Mouse (Mus musculus): ENCODE measurements at regions not wholly inside any gene's neighbourhood (a gene's known extent, or its start where the extent isn't known, plus 50 kb on each side); places are given as distances from the start of the nearest gene placed in this dataset.

- WGBS = 27% methylated on average over 8 of the region's 8 CpGs
- no peak for TF ChIP-seq POLR2A (IDR thresholded peaks at IDR 0.05; ENCODE audit: borderline replicate concordance, extremely low read depth, insufficient read depth, insufficient read length)
- Histone ChIP-seq H3K4me2 (replicated peaks; ENCODE audit: low read depth, low read length, severe bottlenecking) (no peak overlapping the region; the same call in 1 of the 2 replicates), H3K27ac (replicated peaks; ENCODE audit: low read depth, low read length) (no peak overlapping the region), H3K4me1 (ENCODE audit: control insufficient read depth, insufficient read depth, low read length) (peaks cover 7% of the 10 kb centered on the region; the same call in 1 of the 2 replicates), H3K27me3 (ENCODE audit: control insufficient read depth, insufficient read depth, low read length) (no peaks in the 10 kb centered on the region), H3K9ac (ENCODE audit: low read depth, low read length, severe bottlenecking) (no peak overlapping the region), H3K36me3 (ENCODE audit: control insufficient read depth, insufficient read depth, low read length) (no peaks in the 10 kb centered on the region), H3K4me3 (replicated peaks; ENCODE audit: low read length) (no peak overlapping the region), H3K9me3 (ENCODE audit: control insufficient read depth, low read length) (no peaks in the 10 kb centered on the region)
- ATAC-seq (ENCODE audit: low FRiP score, low read depth) (peak; percentile 26; the same call in 1 of the 2 replicates), DNase-seq (ENCODE audit: low spot score) (peak; percentile 29)
Observed at GRCm38 (mm10) chr14:105417458-105417960, 159.1 kb downstream of the Ndfip2 start.

DNA sequence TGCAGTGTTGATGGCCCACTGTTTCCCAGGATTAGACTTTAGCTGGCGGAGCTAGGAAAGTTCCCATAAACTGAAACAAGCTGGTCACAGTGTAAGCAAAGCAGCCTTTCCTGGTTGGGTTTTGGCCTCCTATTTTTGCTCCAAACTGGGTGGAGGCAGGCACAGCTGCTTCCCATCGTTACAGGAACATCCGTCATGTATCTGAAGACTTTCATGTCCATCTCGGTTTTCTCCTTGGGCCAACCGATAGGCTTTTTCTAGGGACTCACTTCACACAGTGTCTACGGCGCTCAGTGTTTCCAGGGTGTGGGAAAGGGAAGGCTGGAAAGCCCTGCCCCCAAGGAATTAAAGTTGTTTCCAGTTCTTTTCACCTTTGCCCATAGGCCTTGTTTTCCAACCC, 158.6 kb downstream of the Ndfip2 start:
- 35% methylated on average over 7 of the region's 7 CpGs for WGBS
- Histone ChIP-seq H3K9me3 (ENCODE audit: control insufficient read depth, low read length) (no peaks in the 10 kb centered on the region), H3K4me1 (ENCODE audit: control insufficient read depth, insufficient read depth, low read length) (peaks cover 7% of the 10 kb centered on the region; the same call in 1 of the 2 replicates), H3K27ac (replicated peaks; ENCODE audit: low read depth, low read length) (no peak overlapping the region), H3K36me3 (ENCODE audit: control insufficient read depth, insufficient read depth, low read length) (no peaks in the 10 kb centered on the region), H3K4me2 (replicated peaks; ENCODE audit: low read depth, low read length, severe bottlenecking) (no peak overlapping the region; the same call in 1 of the 2 replicates), H3K27me3 (ENCODE audit: control insufficient read depth, insufficient read depth, low read length) (no peaks in the 10 kb centered on the region), H3K9ac (ENCODE audit: low read depth, low read length, severe bottlenecking) (no peak overlapping the region), H3K4me3 (replicated peaks; ENCODE audit: low read length) (no peak overlapping the region)
- ATAC-seq (ENCODE audit: low FRiP score, low read depth) (no peak), DNase-seq (ENCODE audit: low spot score) (peak; percentile 14)
- TF ChIP-seq POLR2A (IDR thresholded peaks at IDR 0.05; ENCODE audit: borderline replicate concordance, extremely low read depth, insufficient read depth, insufficient read length) = no peak

GRCm38 (mm10) chr14:105404662-105405061, 146.3 kb downstream of the Ndfip2 start:
- no peaks in the 10 kb centered on the region for H3K9me3 ChIP-seq (ENCODE audit: control insufficient read depth, low read length)
- DNase-seq (ENCODE audit: low spot score) (no peak), ATAC-seq (ENCODE audit: low FRiP score, low read depth) (no peak)
- TF ChIP-seq POLR2A (IDR thresholded peaks at IDR 0.05; ENCODE audit: borderline replicate concordance, extremely low read depth, insufficient read depth, insufficient read length) = no peak
- H3K36me3 ChIP-seq (ENCODE audit: control insufficient read depth, insufficient read depth, low read length) = no peaks in the 10 kb centered on the region
- H3K9ac ChIP-seq (ENCODE audit: low read depth, low read length, severe bottlenecking) = no peak overlapping the region
- H3K27me3 ChIP-seq (ENCODE audit: control insufficient read depth, insufficient read depth, low read length) = no peaks in the 10 kb centered on the region
- no peak overlapping the region for H3K4me2 ChIP-seq (replicated peaks; ENCODE audit: low read depth, low read length, severe bottlenecking)
- WGBS = 74% methylated on average over 2 of the region's 2 CpGs
- no peaks in the 10 kb centered on the region for H3K4me1 ChIP-seq (ENCODE audit: control insufficient read depth, insufficient read depth, low read length)
- no peak overlapping the region for H3K4me3 ChIP-seq (replicated peaks; ENCODE audit: low read length)
- H3K27ac ChIP-seq (replicated peaks; ENCODE audit: low read depth, low read length) = no peak overlapping the region

GRCm38 (mm10) chr14:105404241-105404640, 145.9 kb downstream of the Ndfip2 start:
- DNase-seq (ENCODE audit: low spot score) = no peak
- ATAC-seq (ENCODE audit: low FRiP score, low read depth) = no peak
- TF ChIP-seq POLR2A (IDR thresholded peaks at IDR 0.05; ENCODE audit: borderline replicate concordance, extremely low read depth, insufficient read depth, insufficient read length) = no peak
- H3K9ac ChIP-seq (ENCODE audit: low read depth, low read length, severe bottlenecking) = no peak overlapping the region
- no peaks in the 10 kb centered on the region for H3K27me3 ChIP-seq (ENCODE audit: control insufficient read depth, insufficient read depth, low read length)
- 83% methylated on average over 6 of the region's 6 CpGs for WGBS
- H3K36me3 ChIP-seq (ENCODE audit: control insufficient read depth, insufficient read depth, low read length) = no peaks in the 10 kb centered on the region
- no peaks in the 10 kb centered on the region for H3K4me1 ChIP-seq (ENCODE audit: control insufficient read depth, insufficient read depth, low read length)
- no peak overlapping the region for H3K27ac ChIP-seq (replicated peaks; ENCODE audit: low read depth, low read length)
- no peaks in the 10 kb centered on the region for H3K9me3 ChIP-seq (ENCODE audit: control insufficient read depth, low read length)
- no peak overlapping the region for H3K4me3 ChIP-seq (replicated peaks; ENCODE audit: low read length)
- H3K4me2 ChIP-seq (replicated peaks; ENCODE audit: low read depth, low read length, severe bottlenecking) = no peak overlapping the region

GRCm38 (mm10) chr14:105403256-105403655, 144.9 kb downstream of the Ndfip2 start:
- Histone ChIP-seq H3K36me3 (ENCODE audit: control insufficient read depth, insufficient read depth, low read length) (no peaks in the 10 kb centered on the region), H3K4me1 (ENCODE audit: control insufficient read depth, insufficient read depth, low read length) (peaks cover 2% of the 10 kb centered on the region; the same call in 1 of the 2 replicates), H3K9ac (ENCODE audit: low read depth, low read length, severe bottlenecking) (no peak overlapping the region), H3K27me3 (ENCODE audit: control insufficient read depth, insufficient read depth, low read length) (no peaks in the 10 kb centered on the region), H3K9me3 (ENCODE audit: control insufficient read depth, low read length) (no peaks in the 10 kb centered on the region), H3K27ac (replicated peaks; ENCODE audit: low read depth, low read length) (no peak overlapping the region), H3K4me2 (replicated peaks; ENCODE audit: low read depth, low read length, severe bottlenecking) (no peak overlapping the region), H3K4me3 (replicated peaks; ENCODE audit: low read length) (no peak overlapping the region)
- no peak for TF ChIP-seq POLR2A (IDR thresholded peaks at IDR 0.05; ENCODE audit: borderline replicate concordance, extremely low read depth, insufficient read depth, insufficient read length)
- no peak for ATAC-seq (ENCODE audit: low FRiP score, low read depth)
- 84% methylated on average over 9 of the region's 9 CpGs for WGBS
- DNase-seq (ENCODE audit: low spot score) = no peak
